8 mouse cellular contexts compared by ENCODE assay signal in genomic region chr5:72203028-72203733, GRCm38 (mm10). TPM values are rescaled to one million over a fixed set of nuclear protein-coding genes. Genes with fewer than 3 reads are reported as not detected.
DNase-seq lines count a peak whose midpoint lies in the region; ATAC-seq and TF ChIP-seq lines count a peak whose summit lies in the region.

No protein-coding gene starts in this region.

- TF ChIP-seq EP300 in ES-Bruce4 (IDR thresholded peaks at IDR 0.05; ENCODE audit: insufficient read depth, low read depth, low read length), result 0 out of 2 replicates have a peak, but pooled peaks have one; percentile 14
- TF ChIP-seq EP300 in liver, postnatal 0 days (IDR thresholded peaks at IDR 0.05; ENCODE audit: low read depth), result peak; percentile 46; the same call in 1 of the 2 replicates

- H3K36me3 ChIP-seq in ES-Bruce4 (ENCODE audit: control insufficient read depth, insufficient read depth, low read length, poor library complexity, severe bottlenecking), result no peaks in the 10 kb centered on the region
- no peaks in the 10 kb centered on the region for H3K36me3 ChIP-seq in forebrain, embryonic 13.5 days (ENCODE audit: poor library complexity, severe bottlenecking)
- H3K36me3 ChIP-seq in liver, postnatal 0 days (replicated peaks; ENCODE audit: insufficient read depth, low read length), result no peaks in the 10 kb centered on the region
- no peaks in the 10 kb centered on the region for H3K36me3 ChIP-seq in neural tube, embryonic 14.5 days (ENCODE audit: control insufficient read depth, insufficient read depth, low read length)

- TF ChIP-seq CTCF in ES-Bruce4 (IDR thresholded peaks at IDR 0.05; ENCODE audit: low read depth, low read length), result no peak
- no peak for TF ChIP-seq CTCF in liver, postnatal 0 days (IDR thresholded peaks at IDR 0.05; ENCODE audit: low read depth)

- peak overlapping the region; percentile 38 for H3K9ac ChIP-seq in ES-Bruce4 (ENCODE audit: low read depth, poor library complexity, severe bottlenecking)
- H3K9ac ChIP-seq in forebrain, embryonic 13.5 days, result peak overlapping the region; percentile 66
- peak overlapping the region; percentile 67 for H3K9ac ChIP-seq in liver, postnatal 0 days (replicated peaks)
- H3K9ac ChIP-seq in neural tube, embryonic 14.5 days (replicated peaks; ENCODE audit: low read depth, low read length), result peak overlapping the region; percentile 42

- TF ChIP-seq POLR2A in ES-Bruce4 (IDR thresholded peaks at IDR 0.05; ENCODE audit: insufficient read depth, low read length), result peak; percentile 89

- no peaks in the 10 kb centered on the region for H3K4me1 ChIP-seq in ES-Bruce4 (ENCODE audit: control insufficient read depth, insufficient read depth, low read length)
- H3K4me1 ChIP-seq in forebrain, embryonic 13.5 days, result 0 out of 2 replicates have a peak, but pooled peaks cover 6% of the 10 kb centered on the region
- H3K4me1 ChIP-seq in liver, postnatal 0 days (ENCODE audit: insufficient read depth), result peaks cover 30% of the 10 kb centered on the region
- no peaks in the 10 kb centered on the region for H3K4me1 ChIP-seq in neural tube, embryonic 14.5 days (ENCODE audit: control insufficient read depth, insufficient read depth, low read length)

- H3K27ac ChIP-seq in ES-Bruce4 (ENCODE audit: insufficient read depth, low read length), result peak overlapping the region; percentile 6; the same call in 1 of the 2 replicates
- no peak overlapping the region for H3K27ac ChIP-seq in forebrain, embryonic 13.5 days
- peak overlapping the region; percentile 85 for H3K27ac ChIP-seq in liver, postnatal 0 days (ENCODE audit: low read depth)
- peak overlapping the region; percentile 22; the same call in 1 of the 2 replicates for H3K27ac ChIP-seq in neural tube, embryonic 14.5 days (ENCODE audit: low read depth, low read length)

- no peaks in the 10 kb centered on the region for H3K9me3 ChIP-seq in ES-Bruce4 (replicated peaks; ENCODE audit: control insufficient read depth, insufficient read depth, low read length, poor library complexity, severe bottlenecking)
- H3K9me3 ChIP-seq in forebrain, embryonic 13.5 days (replicated peaks), result no peaks in the 10 kb centered on the region
- no peaks in the 10 kb centered on the region for H3K9me3 ChIP-seq in liver, postnatal 0 days (ENCODE audit: low read length)
- no peaks in the 10 kb centered on the region for H3K9me3 ChIP-seq in neural tube, embryonic 14.5 days (ENCODE audit: control insufficient read depth, low read length)

- H3K27me3 ChIP-seq in ES-Bruce4 (ENCODE audit: control insufficient read depth, insufficient read depth, low read length, poor library complexity, severe bottlenecking), result no peaks in the 10 kb centered on the region
- H3K27me3 ChIP-seq in forebrain, embryonic 13.5 days, result no peaks in the 10 kb centered on the region
- no peaks in the 10 kb centered on the region for H3K27me3 ChIP-seq in liver, postnatal 0 days (ENCODE audit: insufficient read depth, low read length)
- H3K27me3 ChIP-seq in neural tube, embryonic 14.5 days (ENCODE audit: control insufficient read depth, insufficient read depth, low read length), result no peaks in the 10 kb centered on the region

- ATAC-seq in cerebellum, adult (ENCODE audit: insufficient number of reproducible peaks, low FRiP score, low TSS enrichment), result peak; percentile 92
- ATAC-seq in forebrain, embryonic 13.5 days, result peak; percentile 99
- ATAC-seq in liver, postnatal 0 days, result peak; percentile 99
- peak; percentile 99 for ATAC-seq in neural tube, embryonic 14.5 days (ENCODE audit: low read depth)

- H3K4me3 ChIP-seq in ES-Bruce4 (ENCODE audit: low read depth, low read length), result peak overlapping the region; percentile 97
- peak overlapping the region; percentile 57 for H3K4me3 ChIP-seq in forebrain, embryonic 13.5 days
- peak overlapping the region; percentile 73 for H3K4me3 ChIP-seq in liver, postnatal 0 days (ENCODE audit: low read depth, low read length)
- H3K4me3 ChIP-seq in neural tube, embryonic 14.5 days (ENCODE audit: low read depth, low read length), result peak overlapping the region; percentile 65

- peak overlapping the region; percentile 88 for H3K4me2 ChIP-seq in forebrain, embryonic 13.5 days
- H3K4me2 ChIP-seq in liver, postnatal 0 days (ENCODE audit: low read depth, low read length), result peak overlapping the region; percentile 78
- peak overlapping the region; percentile 90 for H3K4me2 ChIP-seq in neural tube, embryonic 14.5 days (ENCODE audit: low read depth, low read length)

- intact Hi-C loops in heart, postnatal 10 days (cut with DNase I), result no loop called here

- WGBS in forebrain, embryonic 13.5 days, result under 1% methylated on average over 32 of the region's 32 CpGs
- WGBS in large intestine, adult 2 months, result 1% methylated on average over 32 of the region's 32 CpGs
- WGBS in liver, postnatal 0 days (ENCODE audit: insufficient replicate concordance), result under 1% methylated on average over 32 of the region's 32 CpGs
- WGBS in neural tube, embryonic 14.5 days, result under 1% methylated on average over 32 of the region's 32 CpGs

- peak; percentile 95 for DNase-seq in heart, postnatal 10 days
- DNase-seq in large intestine, adult 2 months (ENCODE audit: low read depth, low spot score), result peak; percentile 60
- peak; percentile 97 for DNase-seq in liver, postnatal 0 days
- peak; percentile 99 for DNase-seq in testis, postnatal 10 days (ENCODE audit: low spot score)

RNA-seq across cellular contexts. Expression of gene Commd8, which starts 35.2 kb away (rescaled TPM):
- polyA plus RNA-seq in ES-Bruce4 (2011; ENCODE audit: insufficient read depth, insufficient read length, low read depth, missing spikeins), result 88.9 and 90.0 TPM in 2 replicates
- 157 and 167 TPM in 2 replicates for polyA plus RNA-seq in forebrain, embryonic 13.5 days (2015; fragmentation: Nextera tagmentation; extraction: Ambion mirVana)
- total RNA-seq in heart, postnatal 10 days (2021), result 10 to 100 TPM; 44.1 to 47.4 TPM
- 4.8 and 6.3 TPM in 2 replicates for polyA plus RNA-seq in large intestine, adult 2 months (2012; rRNA removed)
- polyA plus RNA-seq in liver, postnatal 0 days (2015; fragmentation: Nextera tagmentation; extraction: Ambion mirVana), result 49.4 and 55.0 TPM in 2 replicates
- polyA plus RNA-seq in neural tube, embryonic 14.5 days (2014; fragmentation: Nextera tagmentation; extraction: Ambion mirVana), result 160 and 162 TPM in 2 replicates
